Mouse (Mus musculus) C2C12 (cell line): ENCODE data around the gene Lpp. TPM values are rescaled to one million over a fixed set of nuclear protein-coding genes. Genes with fewer than 3 reads are reported as not detected.

Source experiments
- H3K27me3 ChIP-seq: one replicate; pipeline ENCODE4 v1.6.1; 2011; ENCODE audit not compliant: control insufficient read depth, insufficient read depth, insufficient read length
- H3K36me3 ChIP-seq: one replicate; pipeline ENCODE4 v1.6.1; 2011; ENCODE audit not compliant: control insufficient read depth, insufficient read depth
- H3K4me3 ChIP-seq: one replicate; pipeline ENCODE4 v1.5.1; 2011; ENCODE audit warnings: mild to moderate bottlenecking, control low read depth; ENCODE audit not compliant: poor library complexity, insufficient read depth, severe bottlenecking
- H3K79me2 ChIP-seq: one replicate; pipeline ENCODE4 v1.6.1; 2011; ENCODE audit not compliant: control insufficient read depth, insufficient read depth
- H3K79me3 ChIP-seq: one replicate; pipeline ENCODE4 v1.6.1; 2011; ENCODE audit warnings: low read depth, control low read depth
- H3ac ChIP-seq: one replicate; pipeline ENCODE3; 2011; ENCODE audit warnings: low read depth; ENCODE audit not compliant: control insufficient read depth, insufficient read length
- CEBPB ChIP-seq: IDR thresholded peaks from one replicate; pipeline ENCODE4 v1.6.1; 2011; ENCODE audit warnings: low read depth, mild to moderate bottlenecking, control low read depth, moderate library complexity
- CTCF ChIP-seq: IDR thresholded peaks from one replicate; pipeline ENCODE4 v1.5.1; 2011; ENCODE audit not compliant: control insufficient read depth, insufficient read depth, insufficient read length
- FOSL1 ChIP-seq: IDR thresholded peaks from one replicate; pipeline ENCODE4 v1.8.0; 2011; ENCODE audit warnings: mild to moderate bottlenecking, low read length; ENCODE audit not compliant: poor library complexity, insufficient read depth, severe bottlenecking
- MAX ChIP-seq: IDR thresholded peaks from one replicate; pipeline ENCODE4 v1.6.1; 2011; ENCODE audit warnings: mild to moderate bottlenecking, control low read depth
- MYOD1 ChIP-seq: IDR thresholded peaks from one replicate; pipeline ENCODE4 v1.6.1; 2011; ENCODE audit warnings: low read depth; ENCODE audit not compliant: control insufficient read depth, insufficient read length
- MYOG ChIP-seq: IDR thresholded peaks from one replicate; pipeline ENCODE4 v1.6.1; 2011; ENCODE audit not compliant: control insufficient read depth, insufficient read length; ENCODE audit errors: extremely low read depth
- USF1 ChIP-seq: IDR thresholded peaks from one replicate; pipeline ENCODE4 v1.6.1; 2011; ENCODE audit warnings: low read depth, mild to moderate bottlenecking, control low read depth, moderate library complexity
- polyA plus RNA-seq: library from polyadenylated mRNA; unstranded; fragments of >200 nt; fragmentation: generic; extraction: Trizol; gene quantifications from one replicate; pipeline ENCODE4 v1.2.1, GENCODE M21; 2012; ENCODE audit warnings: missing spikeins

Lpp gene
- polyA plus RNA-seq, 1 experiment, result 9.6 TPM

DNA sequence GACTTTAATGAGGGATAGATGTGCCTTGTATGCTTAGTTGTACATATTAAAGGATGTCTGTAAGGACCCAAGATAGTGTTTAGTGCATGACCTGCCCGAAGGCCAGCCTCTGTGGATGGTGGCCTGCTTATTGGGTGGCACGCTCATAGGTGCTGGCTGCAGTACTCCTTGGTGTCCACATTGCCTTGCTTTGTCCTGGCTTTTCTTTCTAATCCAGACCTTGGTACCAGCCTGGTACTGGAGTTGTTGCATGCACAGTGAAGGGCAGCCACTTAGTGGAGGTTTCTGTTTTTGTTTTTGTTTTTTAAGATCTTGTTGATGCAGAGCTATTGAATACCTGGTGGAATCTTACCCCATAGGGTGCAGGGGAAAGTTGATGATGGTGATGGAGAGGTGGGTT, 112.9 kb downstream of the Lpp start:
- peaks cover 56% of the 10 kb centered on the region for H3K79me3 ChIP-seq
- no peak overlapping the region for H3ac ChIP-seq
- TF ChIP-seq MAX (no peak), CEBPB (no peak), USF1 (no peak), FOSL1 (no peak), MYOG (no peak), MYOD1 (no peak), CTCF (no peak)
- no peaks in the 10 kb centered on the region for H3K36me3 ChIP-seq
- no peak overlapping the region for H3K4me3 ChIP-seq
- H3K79me2 ChIP-seq, result peaks cover 100% of the 10 kb centered on the region
- H3K27me3 ChIP-seq, result no peaks in the 10 kb centered on the region

DNA sequence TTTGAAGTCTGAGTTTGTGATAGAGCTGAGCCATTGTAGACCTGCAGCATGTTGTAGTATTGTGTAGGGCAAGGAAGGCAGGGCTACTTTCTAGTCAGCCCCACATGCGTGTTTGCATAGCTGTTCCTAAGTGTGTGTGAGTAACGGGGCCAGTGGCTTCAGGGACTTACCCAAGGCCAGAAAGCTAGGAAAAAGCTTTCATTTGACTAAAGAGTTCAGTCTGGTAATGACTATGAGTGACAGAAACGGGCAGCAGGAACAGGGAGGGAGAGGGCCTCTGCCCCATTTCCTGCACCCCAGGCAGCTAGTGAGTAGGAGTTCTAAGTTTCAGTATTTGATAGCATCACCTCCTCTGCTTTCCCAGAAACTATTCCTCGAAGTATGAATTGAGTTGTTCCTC, 113.4 kb downstream of the Lpp start:
- peaks cover 52% of the 10 kb centered on the region for H3K79me3 ChIP-seq
- H3K36me3 ChIP-seq, result no peaks in the 10 kb centered on the region
- no peaks in the 10 kb centered on the region for H3K27me3 ChIP-seq

GRCm38 (mm10) chr16:24507927-24508540, 114.7 kb downstream of the Lpp start:
- H3K27me3 ChIP-seq, result no peaks in the 10 kb centered on the region
- H3K36me3 ChIP-seq, result no peaks in the 10 kb centered on the region
- H3ac ChIP-seq, result peak overlapping the region; percentile 13
- TF ChIP-seq MYOD1 (no peak), CTCF (no peak), CEBPB (no peak), MYOG (no peak), MAX (peak; percentile 53), FOSL1 (peak; percentile 21), USF1 (no peak)
- no peak overlapping the region for H3K4me3 ChIP-seq
- peaks cover 100% of the 10 kb centered on the region for H3K79me2 ChIP-seq
- peaks cover 47% of the 10 kb centered on the region for H3K79me3 ChIP-seq

More for the DNA sequence above, 113.4 kb downstream of the Lpp start:
- Histone ChIP-seq H3ac (no peak overlapping the region), H3K79me2 (peaks cover 100% of the 10 kb centered on the region), H3K4me3 (no peak overlapping the region)
- TF ChIP-seq MYOG (no peak), CEBPB (no peak), MAX (no peak), CTCF (no peak)

GRCm38 (mm10) chr16:24509100-24509812, 115.9 kb downstream of the Lpp start:
- Histone ChIP-seq H3K79me3 (peaks cover 42% of the 10 kb centered on the region), H3ac (no peak overlapping the region), H3K79me2 (peaks cover 98% of the 10 kb centered on the region), H3K27me3 (no peaks in the 10 kb centered on the region), H3K4me3 (no peak overlapping the region), H3K36me3 (no peaks in the 10 kb centered on the region)
- no peak for TF ChIP-seq MYOG
- TF ChIP-seq CEBPB, result no peak
- TF ChIP-seq MYOD1, result no peak
- TF ChIP-seq CTCF, result no peak
- no peak for TF ChIP-seq FOSL1
- no peak for TF ChIP-seq USF1
- no peak for TF ChIP-seq MAX

DNA sequence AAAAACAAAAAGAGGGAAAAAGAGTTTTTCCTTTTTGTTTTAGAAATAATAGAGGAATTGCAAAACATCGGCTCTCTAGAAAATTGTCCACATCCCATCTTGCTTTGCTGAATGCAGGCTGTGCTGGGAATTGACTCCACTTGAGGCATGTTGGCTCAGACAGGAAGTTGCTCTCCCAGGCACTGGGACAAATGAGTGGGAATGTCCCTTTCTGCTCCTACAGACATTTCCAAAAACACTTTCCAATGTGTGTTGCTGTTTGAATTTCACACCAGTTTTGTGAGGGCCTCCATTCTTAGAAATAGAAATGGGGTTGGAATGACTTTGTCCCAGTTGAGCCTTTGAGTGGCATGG, 116.5 kb downstream of the Lpp start:
- Histone ChIP-seq H3K4me3 (no peak overlapping the region), H3ac (no peak overlapping the region), H3K79me3 (peaks cover 40% of the 10 kb centered on the region), H3K27me3 (no peaks in the 10 kb centered on the region), H3K36me3 (no peaks in the 10 kb centered on the region), H3K79me2 (peaks cover 98% of the 10 kb centered on the region)
- TF ChIP-seq MYOG, result no peak

DNA sequence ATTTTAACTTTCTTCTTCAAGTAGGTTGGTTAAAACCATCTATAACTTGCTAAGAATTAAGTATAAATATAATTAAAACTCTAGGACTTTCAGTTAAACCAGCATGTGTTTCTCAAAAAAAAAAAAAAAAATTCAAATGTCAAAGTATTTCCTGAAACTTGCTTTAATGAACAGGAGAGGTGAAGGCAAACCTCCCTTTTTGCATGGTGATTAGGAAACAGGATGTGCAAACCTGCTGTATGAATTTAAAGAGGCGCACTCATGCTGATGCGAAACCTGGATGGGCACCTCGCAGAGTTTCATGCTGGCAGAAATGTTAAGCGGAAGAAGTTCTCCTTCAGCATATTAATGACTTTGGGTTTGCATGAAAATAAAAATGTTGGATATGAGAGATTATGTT, 119.9 kb downstream of the Lpp start:
- no peaks in the 10 kb centered on the region for H3K36me3 ChIP-seq
- no peak overlapping the region for H3ac ChIP-seq
- peaks cover 44% of the 10 kb centered on the region for H3K79me3 ChIP-seq
- H3K79me2 ChIP-seq, result peaks cover 98% of the 10 kb centered on the region
- no peak overlapping the region for H3K4me3 ChIP-seq
- no peaks in the 10 kb centered on the region for H3K27me3 ChIP-seq
- TF ChIP-seq CEBPB, result no peak
- TF ChIP-seq MYOD1, result no peak
- TF ChIP-seq MYOG, result no peak
